Mouse (Mus musculus) liver, adult 2 months (tissue): ENCODE measurements around the gene Gm20388.

Source experiments
- CTCF ChIP-seq: fragments of 200-500 bp; IDR thresholded peaks from 2 replicates; pipeline ENCODE4 v1.5.1; 2011; ENCODE audit warnings: low read depth, low read length, control low read depth
- POLR2A ChIP-seq: fragments of 200-500 bp; IDR thresholded peaks from 2 replicates; pipeline ENCODE4 v1.6.1; 2011; ENCODE audit warnings: low read length, control low read depth; ENCODE audit not compliant: insufficient read depth; ENCODE audit errors: extremely low read depth

DNA sequence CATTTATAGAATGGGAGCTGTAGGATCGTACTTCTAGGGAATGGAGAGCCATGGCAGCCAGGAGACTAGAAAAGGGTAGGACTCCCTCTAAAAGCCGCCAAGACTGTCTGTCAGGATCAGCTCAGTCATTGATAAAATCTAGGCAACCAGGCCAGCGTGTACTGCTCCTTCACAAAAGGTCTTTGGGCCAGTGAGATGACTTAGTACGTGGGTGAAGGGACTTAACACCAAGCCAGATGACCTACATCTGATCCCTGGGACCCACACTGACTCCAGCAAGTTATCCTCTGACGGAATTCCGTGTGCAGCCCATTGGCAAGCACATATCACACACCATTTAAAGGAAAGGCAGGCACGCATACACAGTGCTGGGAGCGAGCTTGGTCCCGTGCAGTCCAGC, 96.5 kb downstream of the Gm20388 start:
- no peak for TF ChIP-seq POLR2A
- no peak for TF ChIP-seq CTCF
